Mouse (Mus musculus): ENCODE data around the gene Igsf8. TPM values are rescaled to one million over a fixed set of nuclear protein-coding genes. Genes with fewer than 3 reads are reported as not detected.

The Igsf8 gene
- total RNA-seq, 2 experiments from 2014 or later, result 16.4 to 23.6 TPM

DNA sequence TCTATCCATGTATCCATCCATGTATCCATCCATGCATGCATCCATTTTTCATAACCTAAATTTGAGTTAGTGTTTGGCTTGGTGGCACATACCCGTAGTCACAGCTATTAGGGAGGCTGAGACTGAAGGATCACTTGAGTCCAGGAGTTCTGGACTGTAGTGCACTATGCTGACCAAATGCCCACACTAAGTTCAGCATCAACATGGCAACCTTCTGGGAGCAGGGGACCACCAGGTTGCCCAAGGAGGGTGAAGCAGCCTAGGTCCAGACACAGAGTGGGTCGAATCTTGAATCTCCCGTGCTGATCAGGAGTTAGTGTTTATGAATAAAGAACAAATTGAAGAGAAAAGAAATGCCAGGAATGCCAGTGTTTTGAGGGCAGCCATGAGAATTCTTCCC, 9.8 kb downstream of the Igsf8 start:
- no peak for ATAC-seq (replicated peaks; ENCODE audit: low FRiP score, low TSS enrichment, poor library complexity, severe bottlenecking)

DNA sequence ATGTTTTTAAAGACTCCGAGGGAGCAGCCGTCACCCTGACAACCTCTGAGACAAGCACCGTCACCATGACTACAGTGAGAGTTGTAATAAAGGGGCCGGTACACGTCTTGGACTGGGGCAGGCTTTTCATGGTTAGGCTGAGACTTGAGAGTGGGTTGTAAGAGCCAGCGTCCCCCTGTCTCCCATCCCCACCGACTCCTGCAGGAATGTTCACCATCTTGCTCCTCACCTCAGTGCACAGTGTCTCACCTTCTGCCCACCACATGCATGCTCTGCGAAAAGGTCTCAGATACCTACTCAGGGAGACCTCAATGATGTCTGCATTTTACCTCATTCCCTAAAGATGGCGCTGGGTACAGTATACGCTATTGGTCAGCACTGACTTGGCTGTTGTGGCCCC, 10.3 kb downstream of the Igsf8 start:
- 0 out of 2 replicates have a peak, but pooled peaks have one; percentile 30 for ATAC-seq (replicated peaks; ENCODE audit: low FRiP score, low TSS enrichment, poor library complexity, severe bottlenecking)

DNA sequence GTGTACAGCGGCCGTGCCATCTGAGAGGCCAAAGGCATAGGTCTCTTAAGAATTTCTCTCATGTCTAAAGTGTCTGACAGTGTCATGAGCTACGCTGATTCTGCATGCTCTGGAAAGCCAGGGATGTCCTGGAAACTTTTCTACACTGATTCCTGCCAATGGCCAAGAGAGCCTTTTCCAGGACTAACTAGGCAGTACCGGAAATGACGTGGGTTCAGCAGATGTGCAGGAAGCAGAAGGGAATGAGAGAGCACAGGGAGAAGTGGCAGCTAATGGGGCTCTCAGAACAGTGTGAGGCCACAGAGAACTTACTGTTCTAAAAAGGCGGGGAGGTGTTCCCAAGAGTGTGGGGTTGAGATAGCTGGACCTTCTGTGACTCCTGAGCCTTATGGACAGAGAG, 11.9 kb downstream of the Igsf8 start:
- no peak for ATAC-seq (replicated peaks; ENCODE audit: low FRiP score, low TSS enrichment, poor library complexity, severe bottlenecking)

DNA sequence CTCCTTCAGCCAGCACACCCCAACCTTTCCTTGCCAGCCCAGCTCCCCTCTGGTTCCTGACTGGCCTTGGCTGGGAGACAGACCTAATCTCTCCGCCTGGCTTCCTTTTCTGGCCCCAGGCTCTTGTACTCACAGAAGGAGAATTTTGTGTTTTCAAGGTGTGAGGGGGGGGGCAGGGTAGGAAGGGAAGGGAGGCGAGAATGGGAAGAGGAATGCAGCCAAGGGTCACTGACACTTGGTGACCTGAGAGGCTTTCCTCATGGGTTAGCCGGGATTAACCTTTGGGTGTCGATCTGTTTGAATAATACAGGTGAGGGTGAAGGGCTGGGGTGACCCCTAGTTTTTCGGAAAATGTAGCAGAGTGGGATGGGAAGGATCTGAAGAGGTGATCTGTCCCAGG, 12.7 kb downstream of the Igsf8 start:
- ATAC-seq (replicated peaks; ENCODE audit: low FRiP score, low TSS enrichment, poor library complexity, severe bottlenecking), result no peak

DNA sequence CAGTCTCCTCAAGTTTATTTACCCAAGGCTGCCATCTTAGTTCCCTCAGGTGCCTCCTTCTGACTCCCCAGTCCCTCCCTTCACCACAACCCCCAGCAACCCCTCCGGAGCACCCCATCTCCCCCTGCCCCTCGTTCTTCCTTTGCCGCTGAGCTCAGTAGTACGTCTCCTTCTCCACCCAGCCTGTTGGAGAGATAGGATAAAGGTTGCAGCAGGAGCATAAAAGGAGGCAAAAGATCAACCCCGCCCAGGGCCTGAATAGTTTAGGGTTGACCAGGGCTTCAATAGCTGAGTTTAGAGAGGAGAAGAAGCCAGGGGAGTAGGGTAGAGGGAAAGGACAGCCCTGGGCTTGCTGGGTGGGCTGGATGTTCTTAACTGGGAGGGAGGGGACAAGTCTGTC, 13.1 kb downstream of the Igsf8 start:
- ATAC-seq (replicated peaks; ENCODE audit: low FRiP score, low TSS enrichment, poor library complexity, severe bottlenecking), result no peak

DNA sequence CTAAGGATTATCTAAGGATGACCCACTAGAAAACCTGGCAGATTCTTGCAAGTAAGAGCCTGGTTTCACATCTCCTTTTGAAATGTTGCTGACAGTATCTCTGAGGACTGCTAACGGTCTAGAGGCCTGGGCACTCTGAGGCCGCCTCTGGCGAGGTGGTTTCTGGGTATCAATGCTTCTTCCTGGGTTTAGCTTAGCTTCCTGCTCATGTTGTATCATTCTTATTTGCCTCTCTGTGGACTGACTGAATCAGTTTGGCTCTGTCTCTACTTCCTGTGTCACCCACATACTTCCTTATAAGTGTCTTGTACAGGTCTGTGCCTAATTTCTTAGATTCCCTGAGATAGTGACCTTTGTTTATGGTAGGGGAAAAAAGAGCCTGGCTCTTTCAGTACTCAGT, 15.7 kb downstream of the Igsf8 start:
- no peak for ATAC-seq (replicated peaks; ENCODE audit: low FRiP score, low TSS enrichment, poor library complexity, severe bottlenecking)

DNA sequence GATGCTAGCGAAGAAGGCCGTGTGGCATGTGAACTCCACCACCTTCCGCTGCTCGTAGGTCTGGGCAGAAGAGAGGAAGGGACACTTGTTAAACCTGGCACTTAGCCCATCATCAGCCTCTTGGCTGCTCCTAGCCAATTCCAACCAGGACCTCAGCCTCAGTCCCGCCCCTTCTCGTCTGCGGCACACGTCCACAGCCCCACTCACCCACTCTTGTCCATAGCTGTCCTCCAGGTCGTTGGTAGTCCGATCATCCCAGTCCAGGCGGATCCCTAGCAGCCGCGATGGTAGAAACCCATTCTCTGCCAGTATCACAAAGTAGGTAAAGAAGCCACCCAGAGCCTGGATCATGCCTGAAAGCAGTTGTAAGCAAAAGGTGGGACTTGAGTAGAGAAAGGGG, 16.9 kb downstream of the Igsf8 start:
- ATAC-seq (replicated peaks; ENCODE audit: low FRiP score, low TSS enrichment, poor library complexity, severe bottlenecking), result no peak

DNA sequence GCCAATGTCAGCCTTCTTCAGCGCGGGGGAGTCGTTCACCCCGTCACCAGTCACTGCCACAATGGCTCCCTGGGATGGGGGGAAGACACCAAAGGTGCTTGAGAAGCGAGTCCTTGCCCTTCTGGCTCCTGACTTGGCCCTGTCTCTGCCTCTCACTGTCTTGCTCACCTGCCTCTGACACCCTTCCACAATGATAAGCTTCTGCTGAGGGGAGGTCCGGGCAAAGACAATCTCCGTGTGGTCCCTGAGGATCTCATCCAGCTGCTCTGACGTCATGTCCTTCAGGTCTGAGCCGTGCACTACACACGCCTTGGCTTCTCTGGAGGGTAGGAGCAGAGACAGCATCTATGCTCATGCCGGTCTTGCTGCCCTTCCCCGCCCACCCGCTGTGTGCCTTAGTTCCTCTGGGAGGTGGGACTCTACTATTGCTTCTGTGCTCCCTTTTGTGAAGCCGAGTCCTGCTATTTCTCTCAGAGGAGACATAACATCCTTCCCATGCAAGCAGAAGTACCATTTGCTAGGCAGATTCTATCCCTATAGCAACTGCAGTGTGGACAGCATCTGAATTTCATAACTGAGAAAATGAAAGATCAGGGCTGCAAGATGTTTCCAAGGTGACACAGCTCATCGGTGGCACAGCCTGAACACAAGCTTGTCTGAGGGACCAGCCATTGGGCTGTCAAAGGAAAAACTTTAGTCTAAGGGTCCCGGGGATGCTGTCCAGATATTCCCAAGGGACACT, 18.5 kb downstream of the Igsf8 start:
- no peak for ATAC-seq (replicated peaks; ENCODE audit: low FRiP score, low TSS enrichment, poor library complexity, severe bottlenecking)

DNA sequence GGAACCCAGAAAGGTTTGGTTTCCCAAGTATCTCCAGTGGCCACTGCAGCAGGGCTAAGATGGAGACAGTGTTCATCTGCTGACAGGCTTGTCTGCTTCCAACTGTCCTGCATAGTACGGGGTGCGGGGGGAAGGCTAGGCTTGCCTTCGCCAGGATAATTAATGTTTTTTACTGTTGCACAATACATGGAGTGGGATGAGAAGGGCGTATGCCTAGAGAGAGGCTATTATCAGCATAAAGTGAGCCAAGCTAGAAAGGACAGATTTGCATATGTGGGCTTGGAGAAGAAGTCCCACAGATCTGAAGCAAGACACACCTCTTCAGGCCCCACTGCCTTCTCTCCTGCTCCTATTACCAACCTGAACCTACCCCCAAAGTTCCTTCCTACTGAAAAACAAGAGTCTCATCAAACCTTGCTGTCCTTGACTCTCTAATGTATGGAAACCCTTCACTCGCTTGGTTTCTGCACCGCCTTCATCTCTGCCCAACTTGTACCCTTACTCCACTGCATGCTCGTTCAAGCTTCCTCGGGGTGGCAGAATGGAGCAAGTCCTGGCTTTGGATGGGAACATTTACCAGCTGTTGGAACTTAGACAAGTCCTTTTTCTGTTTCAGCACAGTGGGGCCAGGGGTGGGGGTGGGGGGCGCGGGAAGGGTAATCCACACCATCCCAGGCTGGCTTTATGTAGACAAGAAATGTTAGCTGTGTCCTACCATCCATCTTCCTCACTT, 20.2 kb downstream of the Igsf8 start:
- no peak for ATAC-seq (replicated peaks; ENCODE audit: low FRiP score, low TSS enrichment, poor library complexity, severe bottlenecking)

DNA sequence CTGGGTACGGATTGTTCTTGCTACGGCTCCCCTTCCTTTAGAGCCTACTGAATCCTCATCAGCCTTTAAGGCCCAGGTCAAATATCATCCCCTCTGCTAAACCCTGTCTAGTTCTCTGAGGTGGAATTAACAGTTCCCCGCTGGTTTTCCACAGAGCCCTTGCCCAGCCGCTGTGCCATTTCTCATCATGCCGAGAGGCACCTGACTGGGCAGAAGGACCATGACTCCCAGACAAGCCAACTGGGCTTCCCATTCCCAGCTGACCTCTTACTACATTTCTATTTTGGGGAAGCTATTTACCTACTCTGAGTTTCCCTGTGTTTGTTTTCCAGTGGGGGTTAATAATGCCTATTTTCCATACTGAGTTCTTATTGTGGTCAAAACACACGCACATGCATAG, 21.6 kb downstream of the Igsf8 start:
- ATAC-seq (replicated peaks; ENCODE audit: low FRiP score, low TSS enrichment, poor library complexity, severe bottlenecking), result no peak

DNA sequence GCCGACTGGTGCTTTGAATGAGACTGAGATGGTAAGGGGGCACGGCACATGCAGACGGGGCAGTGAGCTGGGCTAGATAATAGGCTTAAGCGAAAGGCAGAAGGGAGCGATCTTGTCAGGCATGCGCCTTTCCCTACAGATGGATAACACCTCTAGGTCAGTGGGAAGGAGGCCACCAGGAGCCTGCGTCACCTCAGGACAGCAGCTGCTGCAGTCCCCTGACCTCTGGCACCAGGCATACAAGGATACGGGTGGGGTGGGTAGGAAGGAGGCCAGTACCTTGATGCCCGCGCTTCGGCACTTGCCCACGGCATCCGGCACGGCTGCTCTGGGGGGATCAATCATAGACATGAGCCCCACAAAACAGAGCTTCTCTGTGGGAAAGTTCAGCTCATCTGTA, 22.8 kb downstream of the Igsf8 start:
- no peak for ATAC-seq (replicated peaks; ENCODE audit: low FRiP score, low TSS enrichment, poor library complexity, severe bottlenecking)

DNA sequence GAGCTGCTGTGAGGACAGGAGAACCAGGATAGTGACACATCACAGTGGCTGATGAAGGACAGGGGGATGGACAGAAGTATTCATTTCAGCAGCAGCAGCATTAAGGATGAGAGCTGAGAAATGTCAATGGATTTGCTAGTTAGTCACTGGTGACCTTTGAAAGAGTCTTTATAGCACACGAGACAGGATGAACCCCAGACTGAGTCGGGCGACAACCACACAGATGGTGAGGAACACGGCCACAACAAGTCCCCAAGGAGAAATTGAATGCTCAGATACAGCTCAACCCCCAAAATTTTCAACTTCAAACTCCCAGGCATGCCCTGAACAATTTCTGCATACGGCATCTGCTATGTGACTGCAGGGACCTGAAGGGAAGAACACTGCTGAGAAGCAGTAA, 25.3 kb downstream of the Igsf8 start:
- no peak for ATAC-seq (replicated peaks; ENCODE audit: low FRiP score, low TSS enrichment, poor library complexity, severe bottlenecking)

DNA sequence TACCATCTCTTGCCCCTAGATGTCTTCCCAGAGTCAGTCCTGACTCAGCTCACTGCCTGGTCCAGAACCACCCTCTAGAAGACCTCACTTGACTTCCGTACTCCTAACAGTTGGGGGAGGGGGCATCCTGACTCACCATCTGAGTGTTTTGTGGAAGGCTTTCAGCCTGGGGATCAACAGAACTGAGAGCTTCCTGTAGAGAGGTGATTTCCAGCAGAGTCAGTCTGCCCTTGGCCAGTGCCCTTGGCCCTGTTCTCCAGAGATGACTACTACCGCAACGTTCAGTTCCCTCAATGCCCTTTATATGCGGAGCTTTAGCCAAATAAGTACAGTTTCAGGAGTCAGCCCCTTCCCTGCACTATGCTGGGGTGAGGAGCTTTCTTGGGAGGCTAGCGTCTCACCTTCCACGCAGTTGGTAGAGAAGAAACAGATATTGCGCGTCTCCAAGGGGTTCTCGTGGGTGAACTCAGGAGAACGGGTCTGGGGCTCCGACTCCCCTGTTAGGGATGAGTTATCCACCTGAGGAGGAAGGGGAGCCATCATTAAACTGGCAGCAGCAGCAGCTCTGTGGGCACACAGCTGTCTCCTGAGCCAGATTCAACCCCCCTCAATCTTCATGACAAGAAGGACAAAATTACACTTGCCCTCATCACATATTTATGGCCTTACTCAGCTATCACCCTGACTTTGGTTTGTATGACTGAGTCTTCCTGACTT, 27.6 kb downstream of the Igsf8 start:
- no peak for ATAC-seq (replicated peaks; ENCODE audit: low FRiP score, low TSS enrichment, poor library complexity, severe bottlenecking)

DNA sequence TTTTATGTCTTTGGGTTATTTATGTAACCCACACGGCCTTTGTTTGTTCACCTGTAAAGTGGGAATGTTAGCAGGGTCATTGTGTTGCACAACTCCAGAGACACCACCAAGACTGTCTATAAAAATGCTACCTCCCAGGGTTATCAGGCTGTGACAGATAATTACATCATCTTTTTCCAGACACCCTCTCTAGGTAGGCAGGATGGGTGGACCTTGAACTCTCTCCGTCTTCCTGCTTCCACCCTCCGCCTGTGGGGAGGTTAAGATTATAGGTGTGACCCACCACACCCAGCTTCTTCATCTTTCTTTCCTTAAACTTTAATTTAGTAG, 28.1 kb downstream of the Igsf8 start:
- no peak for ATAC-seq (replicated peaks; ENCODE audit: low FRiP score, low TSS enrichment, poor library complexity, severe bottlenecking)

DNA sequence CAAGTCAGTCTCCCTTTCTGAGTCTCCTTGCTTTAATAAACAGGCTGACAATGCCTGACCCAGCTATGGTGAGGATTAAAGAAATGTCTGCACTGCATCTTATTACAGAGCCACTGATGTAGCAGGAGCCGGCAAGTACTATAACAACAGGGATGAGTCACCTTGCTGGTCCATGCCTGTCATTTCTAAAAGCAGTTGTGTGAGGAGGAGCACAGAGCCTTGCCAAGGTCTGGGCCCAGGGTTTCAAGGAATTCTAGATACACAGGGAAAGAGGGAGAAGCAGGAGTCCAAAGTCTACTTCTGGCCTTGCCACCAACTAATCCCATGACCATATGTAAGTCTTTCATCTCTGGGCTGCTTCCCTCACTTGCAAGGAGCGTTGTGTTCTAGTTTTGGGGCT, 31.4 kb downstream of the Igsf8 start:
- no peak for ATAC-seq (replicated peaks; ENCODE audit: low FRiP score, low TSS enrichment, poor library complexity, severe bottlenecking)

DNA sequence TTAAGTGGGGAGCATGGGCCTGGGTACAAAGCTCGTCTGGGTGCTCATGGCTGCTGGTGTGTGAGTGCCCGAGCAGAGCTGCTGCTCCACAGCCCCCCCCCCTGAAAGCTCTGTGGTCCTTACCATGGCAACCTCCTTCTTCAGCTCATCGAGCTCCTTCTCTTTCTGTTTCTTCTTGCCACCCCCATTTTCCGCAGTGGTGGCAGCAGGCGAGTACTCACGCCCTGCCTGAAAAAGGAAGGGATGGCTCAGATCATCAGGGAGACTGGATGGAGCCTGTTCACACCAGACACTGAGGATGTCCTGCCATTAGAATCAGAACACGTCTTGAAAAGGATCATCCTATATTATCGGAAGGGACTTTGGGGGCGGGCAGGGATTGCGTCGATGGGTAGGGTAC, 32.0 kb downstream of the Igsf8 start:
- no peak for ATAC-seq (replicated peaks; ENCODE audit: low FRiP score, low TSS enrichment, poor library complexity, severe bottlenecking)

DNA sequence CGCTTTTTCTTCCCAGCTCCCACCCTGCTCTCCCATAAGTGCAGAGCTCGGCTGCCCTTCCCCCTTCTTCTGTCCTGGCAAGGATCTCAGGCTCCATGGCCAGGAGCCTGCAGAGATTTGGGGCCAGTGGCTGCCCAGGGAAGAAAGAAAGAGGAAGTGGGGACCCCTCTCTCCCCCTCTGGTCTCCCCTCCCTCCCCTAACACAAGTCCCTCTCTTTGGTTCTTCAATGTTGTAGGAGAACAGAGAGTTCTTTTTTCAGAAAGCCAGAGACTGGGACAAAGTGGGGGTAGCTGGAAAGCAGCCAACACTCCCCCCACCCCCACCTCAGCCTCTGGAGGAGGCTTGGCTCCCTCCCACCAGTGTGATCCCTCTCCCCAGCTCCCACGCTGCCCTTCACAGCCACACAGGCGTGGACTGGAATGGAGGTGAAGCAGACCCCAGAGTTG, 34.3 kb downstream of the Igsf8 start:
- no peak for ATAC-seq (replicated peaks; ENCODE audit: low FRiP score, low TSS enrichment, poor library complexity, severe bottlenecking)

DNA sequence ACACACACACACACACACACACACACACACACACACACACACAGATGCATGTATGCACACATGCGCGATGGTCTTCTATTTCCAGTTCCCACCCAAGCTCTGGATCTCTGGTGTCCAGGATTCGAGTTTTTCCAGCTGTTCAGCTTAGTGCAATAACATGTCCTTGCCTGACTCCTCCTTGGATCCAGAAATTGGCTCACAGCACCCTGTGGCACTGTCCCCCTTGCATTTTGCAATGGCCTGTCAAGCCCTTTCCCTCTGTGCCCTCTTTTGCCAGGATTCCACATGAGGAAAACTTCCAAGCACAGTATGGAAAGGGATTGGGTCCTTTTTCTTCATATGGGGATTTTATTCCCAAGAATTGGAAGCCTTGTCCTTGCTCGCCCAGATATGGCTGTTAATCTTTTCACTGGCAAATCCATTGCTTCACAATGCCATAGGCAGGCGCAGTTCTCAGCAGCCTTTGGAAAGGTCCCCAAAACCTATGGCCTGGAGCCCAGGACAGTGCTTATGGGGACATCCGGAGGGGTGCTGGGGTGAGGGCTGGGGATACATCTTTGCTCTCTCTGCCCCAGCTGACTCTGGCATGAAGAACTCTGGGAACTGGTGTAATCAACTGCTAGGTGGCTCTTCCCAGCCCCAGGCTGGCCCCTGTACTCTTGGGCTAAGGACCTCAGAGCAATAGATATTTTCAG, 35.5 kb downstream of the Igsf8 start:
- no peak for ATAC-seq (replicated peaks; ENCODE audit: low FRiP score, low TSS enrichment, poor library complexity, severe bottlenecking)

DNA sequence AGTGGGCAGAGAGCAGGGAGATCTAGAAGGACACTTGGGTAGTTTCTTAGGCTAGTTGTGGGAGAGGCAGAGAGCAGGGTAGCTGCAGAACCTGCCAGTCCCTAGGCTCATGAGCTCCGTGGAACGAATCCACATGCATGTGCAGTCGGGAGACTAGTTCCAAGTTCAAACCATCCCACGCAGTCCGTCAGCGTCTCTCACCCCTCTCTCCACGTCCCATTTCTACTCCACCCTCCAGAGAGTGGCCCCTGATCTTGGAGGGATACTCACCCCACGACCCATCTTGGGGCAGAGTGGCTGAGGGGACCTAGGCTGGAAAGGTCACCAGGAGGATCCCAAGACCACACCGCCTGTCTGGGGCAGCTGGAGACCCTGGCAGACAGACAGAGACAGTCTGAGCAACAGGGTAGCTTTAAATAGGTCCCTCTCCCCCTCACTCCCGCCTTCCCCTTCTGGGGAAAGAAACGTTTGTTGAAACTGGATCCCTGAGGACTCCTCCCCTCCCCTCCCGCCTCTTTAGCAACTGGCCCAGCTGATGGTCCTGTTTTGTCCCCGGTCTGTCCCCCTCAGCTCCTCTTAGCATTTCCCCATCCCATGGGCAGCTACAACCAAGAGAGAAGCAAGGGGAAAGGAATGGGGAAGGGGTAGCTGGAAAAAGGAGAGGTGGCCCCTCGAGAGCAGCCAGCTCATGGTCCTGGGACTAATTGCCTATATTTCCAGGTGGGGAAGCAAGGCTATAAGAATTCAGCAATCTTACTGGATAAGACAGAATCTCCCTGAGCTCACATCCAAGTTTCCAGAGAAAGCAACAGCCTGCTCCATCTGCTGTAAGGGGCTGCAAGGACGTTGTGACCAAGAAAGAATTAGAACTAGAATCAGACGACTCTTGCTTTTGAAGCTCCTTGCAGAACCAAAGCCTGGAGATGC, 36.4 kb downstream of the Igsf8 start, which contains the start of gene Atp1a2:
Atp1a2 (minus strand) TSS at position 454 of the 927 bp plus-strand sequence.
- no peak for ATAC-seq (replicated peaks; ENCODE audit: low FRiP score, low TSS enrichment, poor library complexity, severe bottlenecking)
